Mouse (Mus musculus): ENCODE measurements at regions not wholly inside any gene's neighbourhood (a gene's known extent, or its start where the extent isn't known, plus 50 kb on each side); places are given as distances from the start of the nearest gene placed in this dataset.

GRCm38 (mm10) chr11:38410302-38410701 lies 1174.5 kb upstream of the Tenm2 start:
- ATAC-seq (ENCODE audit: low FRiP score) (no peak), DNase-seq (ENCODE audit: low spot score) (no peak)
- 47% methylated on average over 1 of the region's 1 CpGs for WGBS
- Histone ChIP-seq H3K27me3 (ENCODE audit: control insufficient read depth, insufficient read depth, low read length) (no peaks in the 10 kb centered on the region), H3K4me2 (replicated peaks) (no peak overlapping the region), H3K9ac (no peak overlapping the region), H3K9me3 (ENCODE audit: control insufficient read depth, low read length) (no peaks in the 10 kb centered on the region), H3K4me3 (replicated peaks; ENCODE audit: low read length) (no peak overlapping the region), H3K36me3 (replicated peaks; ENCODE audit: control insufficient read depth, insufficient read depth) (no peaks in the 10 kb centered on the region), H3K4me1 (replicated peaks; ENCODE audit: control insufficient read depth, insufficient read depth, low read length) (0 out of 2 replicates have a peak, but pooled peaks cover 3% of the 10 kb centered on the region), H3K27ac (no peak overlapping the region)

DNA sequence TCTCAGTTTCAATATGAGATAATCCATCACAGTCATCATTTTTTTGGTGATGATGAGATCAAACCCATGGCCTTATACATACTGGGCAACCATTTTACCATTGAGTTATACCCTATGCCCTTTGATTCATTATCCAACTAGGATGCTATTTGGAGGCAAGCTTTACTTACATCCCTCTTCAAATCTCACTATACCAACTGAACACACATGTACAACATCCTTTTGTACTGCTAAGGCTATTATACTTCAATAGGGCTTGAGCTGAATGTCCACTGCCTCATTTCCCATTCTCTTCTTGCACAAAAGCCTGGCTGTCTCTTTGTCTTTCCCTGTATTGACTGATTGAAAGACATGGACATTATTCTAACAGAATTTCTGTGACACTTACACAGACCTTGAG lies 1162.0 kb upstream of the Tenm2 start:
- DNase-seq (ENCODE audit: low spot score) (no peak), ATAC-seq (ENCODE audit: low FRiP score) (no peak)
- Histone ChIP-seq H3K4me2 (replicated peaks) (no peak overlapping the region), H3K27me3 (ENCODE audit: control insufficient read depth, insufficient read depth, low read length) (no peaks in the 10 kb centered on the region), H3K4me1 (replicated peaks; ENCODE audit: control insufficient read depth, insufficient read depth, low read length) (no peaks in the 10 kb centered on the region), H3K9ac (no peak overlapping the region), H3K36me3 (replicated peaks; ENCODE audit: control insufficient read depth, insufficient read depth) (no peaks in the 10 kb centered on the region), H3K4me3 (replicated peaks; ENCODE audit: low read length) (no peak overlapping the region), H3K9me3 (ENCODE audit: control insufficient read depth, low read length) (no peaks in the 10 kb centered on the region), H3K27ac (no peak overlapping the region)

DNA sequence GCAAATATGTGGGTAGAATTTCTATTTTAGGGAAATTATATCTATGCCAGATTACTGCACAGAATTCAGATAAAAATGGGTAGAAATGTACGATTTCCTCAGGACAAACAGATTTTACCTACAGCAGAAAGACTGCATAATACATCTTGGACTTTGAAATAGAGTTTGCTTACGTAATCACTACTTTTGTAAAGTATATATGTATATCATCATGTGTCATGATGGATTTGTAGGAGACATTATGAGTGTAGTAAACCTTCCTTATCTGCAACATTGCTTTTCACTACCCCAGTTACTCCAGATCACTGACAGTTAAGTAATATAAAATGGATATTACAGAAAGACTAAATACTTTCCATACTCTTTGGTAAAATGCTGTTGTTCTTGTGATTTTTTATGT lies 1151.2 kb upstream of the Tenm2 start:
- Histone ChIP-seq H3K4me3 (replicated peaks; ENCODE audit: low read length) (no peak overlapping the region), H3K9ac (no peak overlapping the region), H3K9me3 (ENCODE audit: control insufficient read depth, low read length) (no peaks in the 10 kb centered on the region), H3K36me3 (replicated peaks; ENCODE audit: control insufficient read depth, insufficient read depth) (no peaks in the 10 kb centered on the region), H3K4me2 (replicated peaks) (no peak overlapping the region), H3K4me1 (replicated peaks; ENCODE audit: control insufficient read depth, insufficient read depth, low read length) (no peaks in the 10 kb centered on the region), H3K27me3 (ENCODE audit: control insufficient read depth, insufficient read depth, low read length) (no peaks in the 10 kb centered on the region), H3K27ac (no peak overlapping the region)
- no peak for ATAC-seq (ENCODE audit: low FRiP score)
- WGBS: 89% methylated on average over 2 of the region's 2 CpGs
- DNase-seq (ENCODE audit: low spot score): no peak

- Histone ChIP-seq H3K9ac (no peak overlapping the region), H3K27me3 (ENCODE audit: control insufficient read depth, insufficient read depth, low read length) (no peaks in the 10 kb centered on the region), H3K4me3 (replicated peaks; ENCODE audit: low read length) (no peak overlapping the region), H3K4me2 (replicated peaks) (no peak overlapping the region), H3K27ac (no peak overlapping the region), H3K36me3 (replicated peaks; ENCODE audit: control insufficient read depth, insufficient read depth) (no peaks in the 10 kb centered on the region), H3K4me1 (replicated peaks; ENCODE audit: control insufficient read depth, insufficient read depth, low read length) (no peaks in the 10 kb centered on the region), H3K9me3 (ENCODE audit: control insufficient read depth, low read length) (no peaks in the 10 kb centered on the region)
- no peak for DNase-seq (ENCODE audit: low spot score)
- WGBS: 74% methylated on average over 6 of the region's 6 CpGs
- ATAC-seq (ENCODE audit: low FRiP score): no peak
Measured at GRCm38 (mm10) chr11:38346442-38346841, 1110.7 kb upstream of the Tenm2 start.

DNA sequence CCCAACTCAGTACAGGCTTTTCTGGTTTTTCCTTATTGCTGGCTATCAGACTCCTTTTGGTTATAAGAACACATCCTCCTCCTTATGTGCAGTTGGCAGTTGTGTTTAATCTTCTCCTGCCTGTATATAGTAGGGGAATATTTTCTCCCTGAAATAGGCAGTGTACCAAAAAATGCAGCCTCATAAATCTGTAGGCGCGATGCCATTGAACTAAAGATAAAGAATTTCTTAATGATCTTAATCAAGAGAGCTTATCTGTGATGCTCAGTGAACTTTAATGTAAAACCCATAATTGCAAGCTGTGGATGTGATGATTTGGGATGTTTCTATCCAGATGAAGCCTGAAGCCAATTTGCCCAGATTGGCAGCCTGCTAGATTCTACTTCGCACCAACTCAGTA lies 1099.6 kb upstream of the Tenm2 start:
- WGBS: 90% methylated on average over 3 of the region's 3 CpGs
- no peaks in the 10 kb centered on the region for H3K4me1 ChIP-seq (replicated peaks; ENCODE audit: control insufficient read depth, insufficient read depth, low read length)
- no peak overlapping the region for H3K27ac ChIP-seq
- ATAC-seq (ENCODE audit: low FRiP score): no peak
- no peak for DNase-seq (ENCODE audit: low spot score)
- H3K36me3 ChIP-seq (replicated peaks; ENCODE audit: control insufficient read depth, insufficient read depth): no peaks in the 10 kb centered on the region
- no peak overlapping the region for H3K4me3 ChIP-seq (replicated peaks; ENCODE audit: low read length)
- no peaks in the 10 kb centered on the region for H3K27me3 ChIP-seq (ENCODE audit: control insufficient read depth, insufficient read depth, low read length)
- H3K9ac ChIP-seq: no peak overlapping the region
- no peak overlapping the region for H3K4me2 ChIP-seq (replicated peaks)
- H3K9me3 ChIP-seq (ENCODE audit: control insufficient read depth, low read length): no peaks in the 10 kb centered on the region

DNA sequence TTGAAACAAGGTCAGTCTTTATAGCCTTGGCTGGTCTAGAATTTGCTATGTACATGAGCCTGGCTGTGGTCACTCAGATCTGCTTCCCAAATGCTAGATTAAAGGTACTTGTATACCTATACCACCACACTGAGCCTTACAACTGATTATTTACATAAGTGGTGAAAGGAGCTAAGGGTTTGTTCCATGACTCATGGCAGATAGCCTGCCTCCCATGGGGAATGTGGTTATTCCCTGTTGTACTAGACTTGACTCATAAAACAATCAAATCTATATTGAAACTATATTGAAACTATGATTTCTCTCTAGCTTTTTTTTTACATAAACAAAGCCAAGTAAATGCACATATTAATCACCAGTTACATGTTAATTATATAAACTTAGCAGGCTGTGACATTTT lies 1061.9 kb upstream of the Tenm2 start:
- H3K36me3 ChIP-seq (replicated peaks; ENCODE audit: control insufficient read depth, insufficient read depth): no peaks in the 10 kb centered on the region
- no peak overlapping the region for H3K4me3 ChIP-seq (replicated peaks; ENCODE audit: low read length)
- H3K4me2 ChIP-seq (replicated peaks): no peak overlapping the region
- no peak for DNase-seq (ENCODE audit: low spot score)
- ATAC-seq (ENCODE audit: low FRiP score): no peak
- H3K9me3 ChIP-seq (ENCODE audit: control insufficient read depth, low read length): no peaks in the 10 kb centered on the region
- no peak overlapping the region for H3K27ac ChIP-seq
- H3K9ac ChIP-seq: no peak overlapping the region
- H3K27me3 ChIP-seq (ENCODE audit: control insufficient read depth, insufficient read depth, low read length): no peaks in the 10 kb centered on the region
- H3K4me1 ChIP-seq (replicated peaks; ENCODE audit: control insufficient read depth, insufficient read depth, low read length): no peaks in the 10 kb centered on the region

DNA sequence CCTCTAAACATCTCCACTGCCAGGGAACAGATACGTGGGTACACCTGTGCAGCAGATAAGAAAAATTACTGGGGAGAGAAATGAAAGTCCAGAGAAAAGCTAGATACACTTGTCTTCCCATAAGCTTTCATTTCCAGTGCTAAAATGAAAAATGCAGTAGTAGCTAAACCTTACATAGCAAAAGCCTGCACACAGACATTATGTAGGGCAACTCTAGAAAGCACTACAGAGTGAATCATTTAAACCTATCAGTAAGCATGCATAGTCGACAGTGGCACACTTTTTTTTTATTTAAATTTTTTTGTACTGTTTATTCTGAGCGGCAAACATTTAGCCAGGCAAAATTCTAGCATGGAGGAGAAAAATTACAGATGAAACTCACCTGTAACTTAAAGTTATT lies 1055.5 kb upstream of the Tenm2 start:
- Histone ChIP-seq H3K27me3 (ENCODE audit: control insufficient read depth, insufficient read depth, low read length) (no peaks in the 10 kb centered on the region), H3K36me3 (replicated peaks; ENCODE audit: control insufficient read depth, insufficient read depth) (no peaks in the 10 kb centered on the region), H3K4me3 (replicated peaks; ENCODE audit: low read length) (no peak overlapping the region), H3K9ac (no peak overlapping the region), H3K4me2 (replicated peaks) (no peak overlapping the region), H3K4me1 (replicated peaks; ENCODE audit: control insufficient read depth, insufficient read depth, low read length) (no peaks in the 10 kb centered on the region), H3K27ac (no peak overlapping the region), H3K9me3 (ENCODE audit: control insufficient read depth, low read length) (no peaks in the 10 kb centered on the region)
- 83% methylated on average over 3 of the region's 3 CpGs for WGBS
- ATAC-seq (ENCODE audit: low FRiP score): no peak
- DNase-seq (ENCODE audit: low spot score): no peak

DNA sequence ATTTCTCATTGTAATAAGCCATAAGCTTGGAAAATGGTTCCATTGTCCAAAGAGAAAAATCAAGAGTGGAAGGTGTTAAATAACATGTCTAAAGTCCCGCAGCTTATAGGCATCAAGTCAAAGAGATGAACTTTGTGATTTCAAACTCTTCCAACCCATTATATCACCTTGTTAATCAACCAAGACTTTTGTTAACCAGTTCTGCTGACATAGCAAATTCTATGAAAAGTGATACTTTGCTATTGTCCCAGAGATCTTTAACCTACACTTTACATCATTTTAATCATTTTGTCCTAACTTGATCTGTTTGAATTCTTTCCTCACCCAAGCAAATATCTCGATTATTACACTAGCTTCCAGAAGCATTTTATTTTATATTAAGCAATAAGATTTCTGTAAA lies 1045.2 kb upstream of the Tenm2 start:
- Histone ChIP-seq H3K4me2 (replicated peaks) (no peak overlapping the region), H3K27ac (no peak overlapping the region), H3K4me3 (replicated peaks; ENCODE audit: low read length) (no peak overlapping the region), H3K9ac (no peak overlapping the region), H3K27me3 (ENCODE audit: control insufficient read depth, insufficient read depth, low read length) (no peaks in the 10 kb centered on the region), H3K9me3 (ENCODE audit: control insufficient read depth, low read length) (no peaks in the 10 kb centered on the region), H3K4me1 (replicated peaks; ENCODE audit: control insufficient read depth, insufficient read depth, low read length) (no peaks in the 10 kb centered on the region), H3K36me3 (replicated peaks; ENCODE audit: control insufficient read depth, insufficient read depth) (no peaks in the 10 kb centered on the region)
- ATAC-seq (ENCODE audit: low FRiP score): no peak
- WGBS: 83% methylated on average over 2 of the region's 2 CpGs
- no peak for DNase-seq (ENCODE audit: low spot score)

All from hindbrain, embryonic 14.5 days (tissue).